Mouse (Mus musculus) adrenal gland, postnatal 14 days (tissue): Measurements from ENCODE around the gene Nsg2. TPM values are rescaled to one million over a fixed set of nuclear protein-coding genes. Genes with fewer than 3 reads are reported as not detected.
"Not testable (repeated sequence)": the region's sequence is repeated elsewhere in the genome, so short reads cannot be mapped to it uniquely, and the experiment has no call there.

Experiments
- DNase-seq: peaks from one replicate; pipeline ENCODE4 v3.0.0; 2021; ENCODE audit warnings: mixed read lengths
- long read RNA-seq, 2 experiments: library from polyadenylated mRNA; stranded (forward); transcript quantifications; one replicate each; pipeline ENCODE4 v2.0.0; 2021
- total RNA-seq: library from RNA; stranded (reverse); gene quantifications from 2 replicates; pipeline ENCODE4 v1.2.3, GENCODE M21; 2021

The Nsg2 gene
- 29.7 and 36.8 TPM in 2 replicates for total RNA-seq
- long read RNA-seq, experiment 1, partial matches to known transcripts: 0 of 5 reads
- long read RNA-seq, experiment 1, other reads (novel, unspliced or antisense): 5 of 5 reads
- long read RNA-seq, experiment 2, partial matches to known transcripts: 3 of 3 reads
- long read RNA-seq, experiment 2, other reads (novel, unspliced or antisense): 0 of 3 reads

DNA sequence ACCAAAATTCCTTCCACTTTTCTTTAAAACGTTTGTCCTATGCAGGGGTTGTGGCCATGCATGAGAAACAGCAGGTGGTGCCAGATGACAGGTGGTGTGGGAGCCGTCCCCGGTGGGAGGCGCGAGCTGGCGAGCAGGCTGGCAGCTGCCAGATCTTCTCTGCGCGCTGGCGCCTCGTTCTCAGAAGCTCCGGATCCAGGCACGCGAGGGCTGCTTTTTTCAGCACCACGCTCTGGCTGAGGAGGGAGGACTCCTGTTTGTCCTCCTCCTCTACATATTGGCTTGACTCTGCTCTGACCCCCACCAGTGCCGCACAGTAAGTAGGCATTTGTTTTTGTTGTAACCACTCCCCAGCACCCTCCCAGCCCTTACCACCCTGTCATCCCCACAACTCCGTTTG, at the start of gene Nsg2:
Nsg2 (plus strand) TSS at position 183 of the 400 bp plus-strand sequence.
- DNase-seq: peak; percentile 88

DNA sequence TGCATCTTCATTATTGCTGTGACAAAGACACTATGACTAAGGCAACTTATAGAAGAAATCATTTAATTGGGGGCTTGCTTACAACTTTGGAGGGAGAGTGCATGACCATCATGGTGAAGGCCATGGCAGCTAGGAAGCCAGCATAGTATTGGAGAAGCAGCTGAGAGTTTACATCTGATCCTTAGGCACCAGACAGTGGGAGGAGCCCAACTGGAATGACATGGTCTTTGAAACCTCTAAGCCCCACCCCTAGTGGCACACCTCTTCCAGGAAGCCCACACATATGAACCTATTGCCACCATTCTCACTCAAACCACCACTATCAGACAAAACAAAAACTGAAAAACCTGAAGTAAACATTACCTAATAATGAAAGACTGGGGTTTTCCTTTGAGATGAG, 40.2 kb upstream of the Nsg2 start:
- no peak for DNase-seq

DNA sequence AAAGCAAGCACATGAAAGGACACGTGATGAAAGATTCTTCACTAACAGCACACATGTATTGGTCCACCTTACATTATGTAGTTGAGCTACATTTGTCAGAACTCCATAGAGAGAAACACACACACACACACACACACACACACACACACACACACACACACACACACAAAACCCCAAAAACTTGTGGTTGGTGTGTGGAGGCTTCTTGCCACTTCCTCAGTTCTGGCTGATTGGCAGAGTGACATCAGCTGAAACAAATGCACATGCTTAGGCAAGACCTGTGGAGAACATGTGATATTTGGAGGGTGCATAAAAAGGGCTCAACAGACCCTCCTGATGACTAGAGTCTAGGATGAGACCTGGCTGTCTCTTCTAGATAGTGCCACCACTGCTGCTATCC, 36.3 kb upstream of the Nsg2 start:
- no peak for DNase-seq

DNA sequence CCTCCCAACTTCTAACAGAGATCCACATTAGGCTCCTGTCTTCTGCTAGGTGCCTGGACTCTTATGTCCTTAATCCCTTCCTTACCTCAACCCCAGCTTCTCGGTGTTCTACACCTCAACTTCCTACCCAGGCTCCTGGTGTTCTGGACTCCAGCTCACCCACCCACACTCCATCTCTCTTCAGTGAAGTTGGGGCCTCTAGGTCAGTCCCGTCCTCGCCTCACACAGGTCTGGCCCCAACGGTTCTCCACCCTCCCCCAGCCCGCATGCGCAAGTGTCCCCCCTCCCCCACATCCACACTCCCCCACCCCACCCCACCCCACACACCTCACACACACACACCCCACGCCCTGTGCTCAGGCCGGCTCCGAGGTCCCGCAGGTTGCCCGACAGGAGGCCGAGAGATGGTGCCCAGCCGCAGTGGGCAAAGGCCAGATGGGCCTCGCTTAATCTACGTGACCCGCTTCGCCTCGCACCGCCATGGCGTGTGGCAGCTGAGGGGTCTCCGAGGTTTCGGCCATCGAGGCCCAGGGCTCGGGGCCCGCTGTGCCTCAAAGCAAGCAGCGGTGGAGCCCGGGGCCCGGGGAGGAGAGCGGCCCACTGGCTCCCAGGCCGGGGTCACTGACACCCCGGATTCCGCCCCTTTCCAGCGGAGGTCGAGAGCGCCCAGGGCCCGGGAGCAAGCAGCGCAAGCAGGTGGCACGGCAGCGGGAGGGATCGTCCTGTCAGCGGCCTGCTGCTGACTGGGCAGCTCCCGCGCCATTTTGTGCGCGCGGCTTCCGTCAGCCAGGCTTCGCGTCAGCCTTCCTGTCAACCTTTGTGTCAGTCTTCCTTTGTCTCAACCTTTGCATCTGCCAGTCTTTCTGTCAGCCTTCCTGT, 34.8 kb upstream of the Nsg2 start, which contains the start of gene 4930524B15Rik:
4930524B15Rik (plus strand) TSS at position 337 of the 879 bp plus-strand sequence.
- peak; percentile 34 for DNase-seq

DNA sequence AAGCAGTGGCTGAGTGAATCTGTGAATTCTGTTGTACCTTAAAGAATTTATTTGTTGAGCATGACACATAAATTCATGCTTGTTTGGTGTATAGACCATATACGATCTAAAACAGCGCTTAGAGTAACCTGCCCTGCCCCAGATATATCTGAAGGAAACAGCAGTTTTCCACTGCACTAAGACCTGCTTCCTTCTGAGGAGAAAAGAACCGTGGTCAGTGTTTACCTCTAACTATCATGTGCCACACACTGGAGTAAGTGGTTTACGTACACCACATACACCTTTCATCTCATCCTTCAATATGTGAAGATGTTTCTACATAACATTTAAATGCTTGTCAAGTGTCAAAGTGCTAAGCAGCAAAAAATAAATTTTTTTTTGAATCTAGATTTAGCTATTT, 26.1 kb upstream of the Nsg2 start:
- no peak for DNase-seq

DNA sequence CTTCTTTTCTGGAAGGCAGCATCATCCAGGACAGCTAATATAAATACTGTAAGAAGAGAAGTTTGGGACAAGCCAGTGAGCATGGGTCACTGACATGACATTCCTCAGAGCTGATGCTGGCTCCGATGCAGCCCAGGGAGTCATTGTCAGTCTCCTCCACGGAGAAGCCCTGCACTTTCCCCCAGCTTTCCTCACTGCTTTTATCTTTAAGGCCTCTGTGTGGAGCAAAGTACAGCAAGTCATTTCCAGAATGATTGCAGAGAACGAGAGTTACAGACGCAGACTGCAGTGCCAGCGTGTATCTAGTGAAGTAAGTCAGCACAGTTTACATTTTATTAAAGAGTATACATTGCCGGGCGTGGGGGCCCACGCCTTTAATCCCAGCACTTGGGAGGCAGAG, 25.4 kb upstream of the Nsg2 start:
- no peak for DNase-seq

DNA sequence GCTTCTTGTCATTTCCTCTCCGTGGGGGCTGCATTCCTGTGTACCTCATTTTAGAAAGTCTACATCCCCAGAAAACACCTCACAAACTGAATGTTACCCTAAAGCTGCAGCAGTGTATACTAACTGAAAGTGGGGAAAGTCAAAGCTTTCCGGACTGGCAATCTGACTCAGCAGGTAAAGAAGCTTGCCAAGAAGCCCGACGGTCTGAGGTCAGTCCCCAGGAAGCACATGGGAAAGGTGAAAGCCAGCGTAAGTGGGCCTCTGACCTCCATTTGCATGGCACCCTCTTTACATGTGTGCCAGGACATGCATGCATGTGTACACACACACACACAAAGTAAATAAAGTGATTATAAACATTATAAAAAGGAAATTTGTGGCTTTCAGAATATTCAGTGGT, 24.6 kb upstream of the Nsg2 start:
- no peak for DNase-seq

DNA sequence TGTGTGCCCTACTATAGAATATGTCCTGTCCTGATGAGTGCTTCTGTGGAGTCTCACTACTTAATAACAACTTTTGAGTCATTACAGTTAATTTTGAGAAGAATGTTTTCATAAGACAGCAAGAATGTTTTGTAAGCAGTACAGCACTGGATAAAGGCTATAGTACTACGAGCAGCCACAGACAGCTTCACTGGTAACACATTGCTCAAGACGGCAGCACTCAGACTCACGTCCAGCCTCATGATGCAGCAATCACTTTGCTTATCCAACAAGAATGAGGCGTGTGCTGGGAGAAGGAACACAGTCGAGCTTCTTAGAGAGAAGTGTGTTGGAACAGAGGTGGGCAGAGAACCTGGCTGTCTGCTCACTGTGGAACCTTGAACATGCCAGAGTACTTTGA, 24.1 kb upstream of the Nsg2 start:
- no peak for DNase-seq

DNA sequence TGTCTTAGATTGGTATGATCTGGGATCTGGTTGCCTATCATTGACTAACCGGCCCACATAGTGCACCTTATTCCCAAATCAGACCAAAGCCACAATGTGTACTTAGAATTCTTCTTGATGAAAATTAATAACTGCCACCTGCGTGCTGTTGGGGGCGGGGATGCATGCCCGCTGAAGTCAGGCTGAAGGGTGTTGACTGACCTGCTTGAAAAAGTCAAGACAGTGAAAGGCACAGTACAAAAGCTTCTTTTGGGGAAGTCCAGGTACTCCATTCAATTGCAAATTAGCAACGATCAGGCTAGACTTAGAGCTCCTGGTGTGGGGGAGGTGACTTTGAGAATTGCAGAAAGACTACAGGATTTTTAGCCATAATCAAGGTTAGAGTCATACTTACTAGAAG, 20.2 kb upstream of the Nsg2 start:
- DNase-seq: not testable (repeated sequence)

DNA sequence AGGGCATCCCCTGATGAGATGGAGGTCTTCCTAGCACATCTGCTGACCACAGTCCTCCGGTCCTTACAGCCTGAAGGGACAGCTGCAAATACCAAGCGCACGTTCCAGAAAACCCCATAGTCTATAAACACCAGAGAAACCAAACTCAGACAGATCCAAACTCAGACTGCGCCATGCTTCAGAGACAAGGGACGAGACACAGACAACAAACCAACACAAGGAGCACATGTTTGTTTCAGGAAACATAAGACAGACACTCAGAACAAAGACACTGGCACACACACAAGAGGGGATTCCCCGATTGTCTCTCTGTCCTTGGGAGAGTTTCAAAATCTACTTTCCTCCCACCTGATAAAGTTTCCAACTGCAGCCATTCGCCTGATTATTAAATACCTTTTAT, 18.4 kb upstream of the Nsg2 start:
- DNase-seq: no peak

DNA sequence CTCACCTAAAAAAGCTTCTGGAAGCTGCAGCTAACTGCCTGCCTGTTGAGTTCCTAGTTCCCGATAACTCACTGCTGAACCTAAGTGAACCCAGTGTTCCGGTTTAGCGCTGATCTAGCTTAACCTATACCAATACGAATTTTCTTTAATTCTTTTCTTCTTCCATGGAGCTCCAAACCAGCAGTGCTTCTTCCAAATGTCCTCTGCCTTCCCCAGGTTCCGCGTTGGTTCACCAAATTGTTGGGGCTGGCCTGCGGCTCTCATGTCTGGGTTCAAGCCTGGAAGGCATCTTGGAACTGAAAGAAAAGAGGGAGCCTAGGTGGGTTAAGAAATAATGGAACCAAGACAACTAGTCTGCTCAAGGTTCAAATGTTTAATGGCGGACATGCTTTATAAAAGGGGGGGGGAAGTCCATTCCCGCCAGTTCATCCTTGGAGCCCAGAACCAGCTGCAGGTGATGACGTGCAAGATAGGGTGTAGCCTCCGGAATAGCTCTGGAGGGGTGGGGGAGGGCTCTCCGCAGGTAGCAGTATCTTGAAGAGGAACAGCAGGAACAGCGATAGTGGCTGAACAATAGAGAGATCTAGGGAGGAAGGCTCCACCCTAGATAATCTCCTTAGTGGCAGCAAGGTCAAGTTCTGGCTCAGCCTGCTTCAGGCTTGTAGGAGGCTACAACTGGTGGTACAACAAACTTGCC, 17.9 kb upstream of the Nsg2 start:
- DNase-seq: not testable (repeated sequence)

DNA sequence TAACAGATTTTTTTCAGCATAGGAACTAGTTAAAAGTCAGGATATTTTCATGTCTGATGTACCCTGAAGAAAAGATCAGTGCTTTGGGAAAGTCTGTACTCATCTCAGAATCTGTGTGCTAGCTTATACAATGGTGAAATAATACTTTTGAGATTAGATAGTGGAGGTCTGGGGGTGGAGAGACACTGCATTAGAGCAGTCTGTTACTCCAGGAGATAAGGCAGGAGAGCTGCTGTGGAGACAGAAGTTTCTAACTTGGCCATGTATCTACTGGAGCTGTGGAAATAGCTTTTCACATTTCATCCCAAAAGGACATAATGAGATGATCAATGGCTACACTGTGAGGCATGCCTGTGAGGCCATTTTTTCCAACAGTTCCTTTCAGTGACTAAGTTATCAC, 17.0 kb upstream of the Nsg2 start:
- DNase-seq: no peak

DNA sequence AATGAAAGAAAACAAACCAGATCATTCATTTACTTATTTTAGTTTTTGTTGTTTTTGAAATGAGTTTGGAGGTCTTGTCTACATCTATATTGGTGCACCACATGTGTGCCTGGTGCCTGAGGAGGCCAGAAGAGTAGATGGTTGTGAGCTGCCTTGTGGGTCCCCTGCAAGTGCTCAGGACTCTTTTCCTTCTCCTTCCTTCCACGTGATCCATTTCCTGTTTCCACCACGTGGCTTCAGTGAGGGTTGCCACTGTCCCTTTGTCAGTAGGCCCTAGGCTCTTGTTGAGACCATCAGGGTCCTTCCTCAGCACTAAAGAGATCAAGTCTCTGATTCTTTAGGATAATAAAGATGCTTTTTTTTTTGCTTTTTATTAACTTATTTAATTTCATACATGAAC, 15.5 kb upstream of the Nsg2 start:
- DNase-seq: no peak

DNA sequence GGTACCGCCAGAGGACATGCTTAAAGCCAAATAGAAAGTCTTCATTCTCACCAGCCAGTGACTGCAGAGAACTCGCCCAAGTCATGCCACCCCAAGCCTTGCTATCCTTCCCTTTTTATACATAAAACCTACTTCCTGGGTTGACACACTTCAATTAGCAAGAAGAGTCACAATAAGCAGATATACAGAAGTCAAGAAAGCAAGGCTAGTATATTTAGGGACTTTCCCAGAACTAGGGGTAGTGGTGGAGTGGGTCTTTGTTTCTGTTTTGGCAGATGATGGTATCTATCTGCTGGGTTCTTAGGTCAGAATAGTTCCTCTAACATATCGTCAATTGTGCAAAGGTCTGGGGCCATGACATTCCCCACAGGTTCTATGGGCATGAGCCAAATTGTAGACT, 7.7 kb upstream of the Nsg2 start:
- DNase-seq: no peak

DNA sequence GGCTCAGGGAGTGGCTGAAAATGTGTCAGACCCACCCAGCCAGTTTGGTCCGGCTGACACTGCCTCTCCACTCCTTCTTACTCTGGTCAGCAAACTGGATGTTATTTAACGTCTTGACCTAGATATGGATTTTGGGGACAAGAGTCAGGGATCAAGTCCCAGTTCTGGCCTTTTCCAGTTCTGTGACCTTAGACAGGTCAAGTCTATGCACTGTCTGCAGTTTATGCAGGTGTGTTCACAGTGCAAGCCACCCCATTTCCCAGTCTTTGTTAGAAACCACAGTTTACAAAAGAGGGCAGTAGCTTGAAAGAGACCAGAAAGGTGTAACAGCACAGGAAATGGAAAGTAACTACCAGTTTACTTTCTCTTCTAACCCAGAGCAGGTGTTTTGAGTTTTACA, 547 bp upstream of the Nsg2 start:
- DNase-seq: no peak

DNA sequence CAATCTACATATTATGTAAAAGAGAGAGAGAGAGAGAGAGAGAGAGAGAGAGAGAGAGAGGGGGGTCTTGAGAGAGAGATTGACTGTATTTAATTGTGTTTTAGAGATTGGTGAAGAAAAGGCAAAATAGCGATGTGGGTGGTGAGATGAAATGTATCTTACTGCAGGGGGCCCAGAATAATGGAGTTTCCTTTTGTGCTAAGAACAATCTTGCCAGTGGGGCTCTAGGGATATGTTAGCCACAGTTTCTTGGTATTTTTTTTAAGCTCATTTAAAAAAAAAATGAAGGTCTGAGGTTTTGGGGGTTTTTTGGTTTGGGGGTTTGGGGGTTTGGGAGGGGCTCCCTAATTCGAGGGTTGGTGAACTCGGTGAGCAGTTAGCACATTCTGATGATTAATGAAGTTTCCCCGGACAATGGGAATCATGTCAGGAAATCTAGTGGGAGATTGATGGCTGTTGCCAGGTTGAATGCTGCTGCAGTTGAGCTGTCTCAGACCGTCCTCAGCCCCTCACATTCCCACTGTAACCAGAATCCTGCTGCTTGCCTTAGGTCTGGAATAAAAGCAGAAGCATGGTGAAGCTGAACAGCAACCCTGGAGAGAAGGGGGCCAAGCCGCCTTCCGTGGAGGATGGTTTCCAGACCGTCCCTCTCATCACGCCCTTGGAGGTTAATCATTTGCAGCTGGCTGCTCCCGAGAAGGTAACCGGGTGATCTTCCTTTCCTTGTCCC, 1.1 kb downstream of the Nsg2 start:
- no peak for DNase-seq

DNA sequence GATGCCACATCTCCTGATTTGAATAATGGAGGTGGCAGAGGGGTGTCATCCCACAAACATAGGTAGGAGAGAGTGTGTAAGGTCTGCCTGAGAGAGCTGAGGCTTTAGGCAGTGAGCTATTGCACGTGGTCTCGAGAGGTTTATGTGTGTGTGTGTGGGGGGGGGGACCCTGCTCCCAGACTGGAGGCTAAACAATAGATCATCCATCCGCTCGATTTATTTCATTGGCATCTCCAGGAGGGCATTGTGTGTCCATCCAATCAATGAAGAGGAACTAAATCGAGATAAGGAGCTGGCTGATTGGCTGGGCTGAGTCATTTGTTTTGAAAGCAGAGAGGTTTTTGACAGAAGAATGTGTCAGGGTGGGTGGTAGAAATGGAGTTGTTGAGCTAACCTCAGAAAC, 2.4 kb downstream of the Nsg2 start:
- no peak for DNase-seq

DNA sequence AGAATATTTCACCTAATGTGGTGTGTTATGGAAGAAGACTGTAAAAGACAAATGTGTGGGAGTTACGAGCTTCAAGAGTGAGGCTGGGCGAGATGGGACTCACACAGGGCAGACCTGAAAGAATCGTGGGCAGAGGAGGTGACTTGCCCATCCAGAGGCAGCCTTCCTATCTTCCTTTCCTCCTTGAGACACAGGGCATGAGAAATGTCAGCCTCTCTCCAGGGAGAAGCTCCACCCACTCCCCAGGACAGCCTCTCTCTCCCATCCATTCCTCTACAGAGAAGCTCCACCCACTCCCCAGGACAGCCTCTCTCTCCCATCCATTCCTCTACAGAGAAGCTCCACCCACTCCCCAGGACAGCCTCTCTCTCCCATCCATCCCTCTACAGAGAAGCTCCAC, 7.8 kb downstream of the Nsg2 start:
- DNase-seq: not testable (repeated sequence)

DNA sequence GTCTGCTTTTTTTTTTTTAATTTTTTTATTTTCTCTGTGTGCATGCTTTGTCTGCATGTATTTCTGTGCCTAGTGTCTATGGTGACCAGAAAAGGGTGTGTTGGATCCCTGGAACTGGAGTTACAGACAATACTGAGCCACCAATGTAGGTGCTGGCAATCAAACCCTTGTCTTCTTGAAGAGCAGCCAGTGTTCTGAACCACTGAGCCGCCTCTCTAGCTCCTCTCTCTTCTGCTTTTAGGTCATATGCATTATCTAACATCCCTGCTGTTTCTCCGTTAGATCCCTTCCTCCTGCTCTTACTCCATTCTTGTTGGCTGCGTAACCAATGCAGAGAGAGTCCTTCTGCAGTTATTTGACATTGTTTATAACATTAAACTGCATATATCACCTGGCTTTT, 8.6 kb downstream of the Nsg2 start:
- no peak for DNase-seq

DNA sequence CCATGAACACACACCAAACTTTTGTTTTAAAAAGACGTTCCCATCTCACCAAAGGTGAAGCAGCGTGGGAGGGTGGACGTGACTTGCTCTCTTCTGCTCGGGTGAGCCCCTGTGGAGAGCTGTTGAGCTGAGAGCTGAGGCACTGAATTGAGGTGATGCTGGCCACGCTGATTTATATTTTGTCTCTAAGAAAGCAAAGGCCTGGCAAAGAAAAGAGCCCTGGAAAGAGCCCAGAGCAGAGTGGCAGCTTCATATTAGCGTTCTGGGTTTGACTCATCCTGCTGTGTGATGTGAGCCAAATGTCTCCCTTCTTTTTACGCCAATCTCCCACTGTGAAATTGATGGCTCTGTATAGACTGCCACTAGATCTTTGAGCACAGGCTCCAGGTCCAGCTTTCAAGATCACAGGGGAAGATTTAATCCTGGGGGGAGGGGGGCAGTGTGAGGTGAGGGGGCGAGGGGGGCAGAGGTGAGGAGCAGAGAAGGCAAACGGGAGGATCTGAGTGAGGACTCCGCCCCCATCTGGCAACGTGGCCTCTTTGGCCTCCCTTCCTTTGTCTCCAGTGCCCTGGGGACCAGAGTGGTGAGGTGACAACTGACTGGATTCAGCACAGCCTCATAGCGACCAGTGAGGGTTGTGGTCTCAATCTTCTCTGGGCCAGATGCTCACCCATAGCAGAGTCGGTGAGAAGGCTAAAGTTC, 9.8 kb downstream of the Nsg2 start:
- DNase-seq: no peak

DNA sequence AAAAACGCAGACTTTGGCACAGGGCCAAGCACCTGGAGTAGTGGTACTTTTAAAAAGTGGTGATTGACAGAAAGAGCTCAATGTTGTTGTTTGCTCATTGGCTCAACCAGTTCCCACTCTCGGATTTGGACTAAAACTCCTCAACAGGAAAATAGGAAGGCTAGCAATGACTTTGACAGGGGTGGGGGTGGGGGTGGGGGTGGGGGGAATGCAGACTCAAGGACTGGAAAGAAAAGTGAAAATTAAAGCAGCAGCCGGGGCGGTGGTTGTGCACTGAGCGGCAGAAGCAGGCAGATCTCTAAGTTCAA, 10.4 kb downstream of the Nsg2 start:
- DNase-seq: no peak
